Comparison of ENCODE assay signal across 8 mouse cellular contexts in the genomic region with DNA sequence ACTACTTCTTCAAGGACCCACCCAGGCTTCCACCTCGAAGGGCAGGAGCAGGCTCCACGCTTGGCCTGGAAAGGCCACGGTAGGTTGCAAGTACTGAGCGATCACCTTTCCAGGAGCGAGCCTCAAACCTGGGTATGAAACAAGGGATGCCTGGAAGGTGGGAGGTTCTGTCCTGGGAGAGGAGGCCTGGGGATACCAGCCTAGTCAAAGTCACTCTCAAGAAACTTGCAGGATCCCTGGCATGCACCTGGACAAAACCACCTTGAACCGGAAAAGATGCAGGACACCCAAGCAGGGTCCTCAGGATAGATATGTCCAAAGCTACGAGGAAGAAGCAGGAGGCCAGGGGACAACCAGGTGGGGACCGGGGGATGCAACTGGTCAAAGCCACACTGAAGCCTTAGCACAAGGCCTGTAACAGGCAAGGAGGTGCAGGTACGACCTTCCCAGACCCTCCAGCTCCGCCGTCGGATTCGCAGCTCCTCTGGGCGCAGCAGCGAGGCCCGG. TPM values are rescaled to one million over a fixed set of nuclear protein-coding genes. Genes with fewer than 3 reads are reported as not detected.
DNase-seq lines count a peak whose midpoint lies in the region; ATAC-seq and TF ChIP-seq lines count a peak whose summit lies in the region.

No protein-coding gene starts in this region.

- peaks cover 29% of the 10 kb centered on the region for H3K36me3 ChIP-seq in ES-E14 (ENCODE audit: control insufficient read depth, insufficient read depth, low read length, poor library complexity, severe bottlenecking)
- 0 out of 2 replicates have a peak, but pooled peaks cover 4% of the 10 kb centered on the region for H3K36me3 ChIP-seq in hindbrain, embryonic 11.5 days (ENCODE audit: control insufficient read depth, insufficient read depth, low read length)
- H3K36me3 ChIP-seq in midbrain, embryonic 10.5 days, result peaks cover 35% of the 10 kb centered on the region

- no peak; the same call in 1 of the 2 replicates for ATAC-seq in hindbrain, embryonic 11.5 days (ENCODE audit: low FRiP score)
- ATAC-seq in granulocyte monocyte progenitor cell, adult 5-6 weeks (replicated peaks; ENCODE audit: poor library complexity, severe bottlenecking), result no peak

- in situ Hi-C loops in ES-E14 (cut with MboI; ENCODE audit: low sequenced_read_pairs in 2 of 2, unreplicated experiment in 2 of 2), result no loop called here

- H3K9me3 ChIP-seq in ES-E14 (ENCODE audit: control insufficient read depth, insufficient read depth, low read depth, low read length), result no peaks in the 10 kb centered on the region
- H3K9me3 ChIP-seq in hindbrain, embryonic 11.5 days (ENCODE audit: control insufficient read depth, low read length), result no peaks in the 10 kb centered on the region
- H3K9me3 ChIP-seq in midbrain, embryonic 10.5 days (replicated peaks), result no peaks in the 10 kb centered on the region

- peak overlapping the region; percentile 95 for H3K9ac ChIP-seq in ES-E14 (ENCODE audit: insufficient read depth, low read depth, low read length, poor library complexity, severe bottlenecking)
- peak overlapping the region; percentile 96 for H3K9ac ChIP-seq in hindbrain, embryonic 11.5 days (ENCODE audit: low read depth, low read length)

- H3K27ac ChIP-seq in ES-E14 (ENCODE audit: insufficient read depth, low read depth, low read length, poor library complexity, severe bottlenecking), result peak overlapping the region; percentile 88; the same call in 1 of the 2 replicates
- H3K27ac ChIP-seq in hindbrain, embryonic 11.5 days (ENCODE audit: low read depth, low read length), result peak overlapping the region; percentile 92
- H3K27ac ChIP-seq in midbrain, embryonic 10.5 days (replicated peaks), result peak overlapping the region; percentile 98

- intact Hi-C loops in heart, postnatal 10 days (cut with DNase I), result no loop called here

- H3K4me3 ChIP-seq in ES-E14 (ENCODE audit: insufficient read depth in 1 of 2, low read depth in 1 of 2, low read length in 2 of 2, poor library complexity in 1 of 2, severe bottlenecking in 1 of 2), result peak overlapping the region; percentile 88 to 93
- H3K4me3 ChIP-seq in hindbrain, embryonic 11.5 days (ENCODE audit: low read depth, low read length), result peak overlapping the region; percentile 91
- H3K4me3 ChIP-seq in midbrain, embryonic 10.5 days, result peak overlapping the region; percentile 98

- H3K4me1 ChIP-seq in ES-E14 (ENCODE audit: control insufficient read depth in 2 of 2, insufficient read depth in 2 of 2, low read length in 2 of 2, poor library complexity in 1 of 2), result peaks cover 2 to 17% of the 10 kb centered on the region in 2 experiments; a peak in 1 of 4 replicates
- peaks cover 12% of the 10 kb centered on the region for H3K4me1 ChIP-seq in hindbrain, embryonic 11.5 days (replicated peaks; ENCODE audit: control insufficient read depth, insufficient read depth, low read length)
- H3K4me1 ChIP-seq in midbrain, embryonic 10.5 days, result peaks cover 50% of the 10 kb centered on the region

- peak; percentile 96 for DNase-seq in heart, adult 11 months
- no peak for DNase-seq in heart, postnatal 10 days
- DNase-seq in ES-E14 (ENCODE audit: low read depth, low spot score), result no peak
- DNase-seq in hindbrain, embryonic 11.5 days (ENCODE audit: low spot score), result peak; percentile 7
- no peak for DNase-seq in midbrain, embryonic 10.5 days (ENCODE audit: low spot score)
- no peak for DNase-seq in layer of hippocampus, adult 9-11 months
- DNase-seq in embryo, embryonic 11 days, result no peak

- no peaks in the 10 kb centered on the region for H3K27me3 ChIP-seq in hindbrain, embryonic 11.5 days (ENCODE audit: control insufficient read depth, insufficient read depth, low read length)
- 0 out of 2 replicates have a peak, but pooled peaks cover 9% of the 10 kb centered on the region for H3K27me3 ChIP-seq in midbrain, embryonic 10.5 days (ENCODE audit: low read depth, poor library complexity, severe bottlenecking)

- 9% methylated on average over 16 of the region's 16 CpGs for WGBS in hindbrain, embryonic 11.5 days
- WGBS in midbrain, embryonic 10.5 days, result 10% methylated on average over 16 of the region's 16 CpGs

- peak overlapping the region; percentile 75 for H3K4me2 ChIP-seq in hindbrain, embryonic 11.5 days (replicated peaks; ENCODE audit: low read depth, low read length)

TF ChIP-seq in ES-E14, 5 proteins besides CTCF, POLR2A, EP300 and RAD21:
- TF ChIP-seq CHD2 (IDR thresholded peaks at IDR 0.05; ENCODE audit: low read depth, low read length), result no peak
- no peak for TF ChIP-seq ZNF384 (IDR thresholded peaks at IDR 0.05; ENCODE audit: low read depth, low read length)

RNA-seq across cellular contexts. Expression of a gene that starts 0.7 kb away (rescaled TPM):
- 10 to 100 TPM; 31.8 to 34.4 TPM for total RNA-seq in heart, postnatal 10 days (2021)
- total RNA-seq in ES-E14 (2012; rRNA removed), result 66.7 and 70.8 TPM in 2 replicates
- polyA plus RNA-seq in hindbrain, embryonic 11.5 days (2014; fragmentation: Nextera tagmentation; extraction: Ambion mirVana), result 79.4 and 80.5 TPM in 2 replicates
- polyA plus RNA-seq in midbrain, embryonic 10.5 days (2016; fragmentation: Nextera tagmentation; extraction: Ambion mirVana), result 109 and 118 TPM in 2 replicates
- 32.1 and 64.5 TPM in 2 replicates for total RNA-seq in granulocyte monocyte progenitor cell, adult 5-6 weeks (2014; fragmentation: Nextera tagmentation)
- 17.3 and 28.2 TPM in 2 replicates for total RNA-seq in granulocyte monocyte progenitor cell, adult 5-6 weeks (2017)

RNA-seq across cellular contexts. Expression of a gene that starts 11.0 kb away (rescaled TPM):
- total RNA-seq in heart, postnatal 10 days (2021), result 1 to 10 TPM; 5.8 to 7.4 TPM
- total RNA-seq in ES-E14 (2012; rRNA removed), result 5.7 and 7.1 TPM in 2 replicates
- polyA plus RNA-seq in hindbrain, embryonic 11.5 days (2014; fragmentation: Nextera tagmentation; extraction: Ambion mirVana), result 1.5 TPM in 2 replicates
- polyA plus RNA-seq in midbrain, embryonic 10.5 days (2016; fragmentation: Nextera tagmentation; extraction: Ambion mirVana), result 1.1 and 1.8 TPM in 2 replicates
- 4.6 TPM in 1 of 2 replicates, not detected in the other for total RNA-seq in granulocyte monocyte progenitor cell, adult 5-6 weeks (2014; fragmentation: Nextera tagmentation)
- 0.62 and 1.4 TPM in 2 replicates for total RNA-seq in granulocyte monocyte progenitor cell, adult 5-6 weeks (2017)

RNA-seq across cellular contexts. Expression of a gene that starts 11.2 kb away (rescaled TPM):
- not detected for total RNA-seq in heart, postnatal 10 days (2021)
- total RNA-seq in ES-E14 (2012; rRNA removed), result 1.5 and 1.9 TPM in 2 replicates
- polyA plus RNA-seq in hindbrain, embryonic 11.5 days (2014; fragmentation: Nextera tagmentation; extraction: Ambion mirVana), result 0.18 and 0.48 TPM in 2 replicates
- polyA plus RNA-seq in midbrain, embryonic 10.5 days (2016; fragmentation: Nextera tagmentation; extraction: Ambion mirVana), result 0.27 and 0.42 TPM in 2 replicates
- not detected in 2 replicates for total RNA-seq in granulocyte monocyte progenitor cell, adult 5-6 weeks (2014; fragmentation: Nextera tagmentation)
- not detected in 2 replicates for total RNA-seq in granulocyte monocyte progenitor cell, adult 5-6 weeks (2017)

RNA-seq across cellular contexts. Expression of a gene that starts 19.7 kb away (rescaled TPM):
- 10 to 100 TPM; 36.3 to 54.4 TPM for total RNA-seq in heart, postnatal 10 days (2021)
- 109 and 159 TPM in 2 replicates for total RNA-seq in ES-E14 (2012; rRNA removed)
- polyA plus RNA-seq in hindbrain, embryonic 11.5 days (2014; fragmentation: Nextera tagmentation; extraction: Ambion mirVana), result 23.5 and 26.8 TPM in 2 replicates
- polyA plus RNA-seq in midbrain, embryonic 10.5 days (2016; fragmentation: Nextera tagmentation; extraction: Ambion mirVana), result 48.6 and 51.7 TPM in 2 replicates
- total RNA-seq in granulocyte monocyte progenitor cell, adult 5-6 weeks (2014; fragmentation: Nextera tagmentation), result 28.6 and 56.2 TPM in 2 replicates
- total RNA-seq in granulocyte monocyte progenitor cell, adult 5-6 weeks (2017), result 12.7 and 14.0 TPM in 2 replicates

RNA-seq across cellular contexts. Expression of a gene that starts 24.7 kb away (rescaled TPM):
- not detected for total RNA-seq in heart, postnatal 10 days (2021)
- total RNA-seq in ES-E14 (2012; rRNA removed), result 0.27 and 0.37 TPM in 2 replicates
- 0.13 TPM in 1 of 2 replicates, not detected in the other for polyA plus RNA-seq in hindbrain, embryonic 11.5 days (2014; fragmentation: Nextera tagmentation; extraction: Ambion mirVana)
- 0.05 TPM in 1 of 2 replicates, not detected in the other for polyA plus RNA-seq in midbrain, embryonic 10.5 days (2016; fragmentation: Nextera tagmentation; extraction: Ambion mirVana)
- total RNA-seq in granulocyte monocyte progenitor cell, adult 5-6 weeks (2014; fragmentation: Nextera tagmentation), result 172 and 215 TPM in 2 replicates
- total RNA-seq in granulocyte monocyte progenitor cell, adult 5-6 weeks (2017), result 77.4 and 86.7 TPM in 2 replicates

Comparison
In these comparisons a context has a peak if more than half of its experiments do, and no peak if none do; other contexts are left out.
1. DNase-seq: peak in heart, adult 11 months (single experiment) and hindbrain, embryonic 11.5 days (single experiment); none in heart, postnatal 10 days (0 of 2), ES-E14 (single experiment), midbrain, embryonic 10.5 days (single experiment), layer of hippocampus, adult 9-11 months (single experiment) and embryo, embryonic 11 days (single experiment).
2. Peak in every context shown above with its lines, with median percentiles within 50 percentile points of each other: H3K27ac ChIP-seq and H3K4me3 ChIP-seq.